Mouse (Mus musculus) testis, postnatal 14 days (tissue): ENCODE results near the gene Plod1.
"Not testable (repeated sequence)": the region's sequence is repeated elsewhere in the genome, so short reads cannot be mapped to it uniquely, and the experiment has no call there.

Experiments used
- DNase-seq: peaks from one replicate; pipeline ENCODE4 v3.0.0; 2021; ENCODE audit warnings: low spot score

Plod1 gene

GRCm38 (mm10) chr4:147895815-147896330 is 40.7 kb downstream of the Plod1 start:
- no peak for DNase-seq

GRCm38 (mm10) chr4:147890341-147890740 is 46.2 kb downstream of the Plod1 start:
- no peak for DNase-seq

- DNase-seq = no peak
These were observed 48.3 kb downstream of the Plod1 start for GRCm38 (mm10) chr4:147888237-147888636.

- no peak for DNase-seq
These were observed 49.3 kb downstream of the Plod1 start for GRCm38 (mm10) chr4:147887277-147887676.

GRCm38 (mm10) chr4:147886158-147886557 is 50.4 kb downstream of the Plod1 start:
- DNase-seq = no peak

DNA sequence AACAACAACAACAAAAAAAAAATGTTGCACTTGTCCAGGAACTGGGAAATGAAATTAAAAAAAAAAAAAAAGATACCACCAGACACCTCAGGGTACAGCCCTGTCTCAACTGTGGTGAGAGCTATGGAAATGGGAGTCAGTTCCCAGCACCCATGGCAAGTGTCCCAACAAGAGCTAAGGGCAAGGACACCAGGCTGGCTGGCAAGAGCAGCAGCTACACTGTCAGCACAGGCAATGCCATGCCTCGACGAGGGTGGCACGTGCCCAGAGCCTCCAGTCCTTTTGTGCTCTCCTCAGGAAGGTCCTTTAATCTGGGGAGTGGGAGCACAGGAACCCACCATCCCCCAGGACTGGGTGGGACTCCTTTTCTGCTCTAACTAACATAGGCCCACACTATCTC is 52.4 kb downstream of the Plod1 start:
- DNase-seq = no peak

GRCm38 (mm10) chr4:147883041-147883440 is 53.5 kb downstream of the Plod1 start:
- DNase-seq = no peak

- no peak for DNase-seq
These were observed 54.8 kb downstream of the Plod1 start for GRCm38 (mm10) chr4:147881792-147882191.

- DNase-seq = no peak
These were observed 56.7 kb downstream of the Plod1 start for GRCm38 (mm10) chr4:147879865-147880264.

GRCm38 (mm10) chr4:147879456-147879855 is 57.1 kb downstream of the Plod1 start:
- no peak for DNase-seq

- no peak for DNase-seq
These were observed 58.0 kb downstream of the Plod1 start for GRCm38 (mm10) chr4:147878537-147878936.

DNA sequence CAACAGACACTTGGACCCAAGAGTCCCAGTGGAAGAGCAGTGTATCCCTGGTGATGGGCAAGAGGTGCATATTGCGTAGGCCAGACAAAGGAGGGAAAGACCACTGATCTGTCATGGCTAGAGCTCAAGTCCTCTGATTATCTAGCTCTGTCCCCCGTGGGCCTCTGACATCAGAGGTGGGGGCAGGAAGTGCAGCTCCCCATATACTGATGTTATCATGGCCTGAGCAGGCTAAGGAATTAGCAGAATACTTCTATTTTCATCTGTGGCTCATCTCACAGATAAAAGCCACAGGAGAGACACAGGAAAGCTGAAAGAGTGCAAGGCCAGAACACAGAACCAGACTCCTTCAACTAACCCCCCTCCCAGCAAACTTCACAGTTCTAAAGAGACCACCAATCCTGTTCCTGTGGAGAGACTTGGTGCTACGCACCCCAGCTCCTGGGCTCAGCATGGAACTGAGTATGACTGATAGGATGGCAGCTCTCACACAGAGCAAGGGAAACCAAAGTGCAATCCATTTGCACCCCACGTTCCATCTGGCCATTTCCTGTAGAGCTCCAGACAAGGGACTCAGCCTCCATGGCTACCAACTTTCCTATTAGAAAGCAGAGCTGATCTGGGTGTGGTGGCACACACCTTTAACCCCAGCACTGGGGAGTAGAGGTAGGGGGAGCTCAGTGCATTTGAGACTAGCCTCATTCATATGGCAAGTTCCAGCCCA is 60.6 kb downstream of the Plod1 start:
- no peak for DNase-seq

DNA sequence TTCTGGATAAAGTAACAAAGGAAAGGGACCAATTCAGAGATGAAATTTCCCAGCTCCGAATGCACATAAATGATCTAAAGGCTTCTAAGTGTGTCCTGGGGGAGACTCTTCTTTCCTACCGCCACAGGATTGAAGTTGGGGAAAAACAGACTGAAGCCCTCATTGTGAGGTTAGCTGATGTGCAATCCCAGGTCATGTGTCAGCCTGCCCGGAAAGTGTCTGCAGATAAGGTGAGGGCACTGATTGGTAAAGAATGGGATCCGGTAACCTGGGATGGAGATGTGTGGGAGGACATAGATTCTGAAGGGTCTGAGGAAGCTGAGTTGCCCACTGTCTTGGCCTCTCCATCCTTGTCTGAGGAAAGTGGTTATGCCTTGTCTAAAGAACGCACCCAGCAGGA is 67.3 kb downstream of the Plod1 start:
- no peak for DNase-seq

DNA sequence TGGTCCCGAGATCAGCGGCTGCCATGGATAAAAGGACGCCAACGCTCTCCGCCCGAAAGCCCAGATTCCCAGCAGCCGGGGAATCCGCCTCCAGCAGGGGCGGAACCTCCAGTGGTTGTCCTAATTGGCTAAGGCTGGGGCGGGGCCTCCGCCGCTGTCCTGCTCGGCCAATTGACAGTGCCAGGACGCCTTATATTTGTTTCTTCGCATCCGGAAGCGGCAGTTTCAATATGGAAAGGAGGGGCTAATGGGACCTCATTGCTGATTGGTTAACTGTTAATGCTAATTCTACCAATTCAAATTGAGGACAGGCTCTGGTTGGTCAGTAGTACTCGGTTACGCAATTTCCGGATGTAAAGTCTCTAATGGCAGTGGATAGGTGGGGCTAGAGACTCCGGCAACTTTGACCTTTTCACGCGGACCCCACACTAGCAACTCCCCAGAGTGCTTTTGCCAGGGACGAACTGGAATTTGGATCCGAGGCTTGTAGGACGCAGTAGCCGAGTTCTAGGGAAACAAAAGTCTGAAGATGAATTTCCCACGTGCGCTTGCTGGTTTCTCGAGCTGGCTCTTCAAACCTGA is 68.0 kb downstream of the Plod1 start, which contains the start of the genes Miip and Fv1:
Gene Miip, minus strand, starts transcription at position 367 of the 582 bp plus-strand sequence.
Gene Fv1, plus strand, starts transcription at position 530 of the 582 bp plus-strand sequence.
- DNase-seq = peak; percentile 94

DNA sequence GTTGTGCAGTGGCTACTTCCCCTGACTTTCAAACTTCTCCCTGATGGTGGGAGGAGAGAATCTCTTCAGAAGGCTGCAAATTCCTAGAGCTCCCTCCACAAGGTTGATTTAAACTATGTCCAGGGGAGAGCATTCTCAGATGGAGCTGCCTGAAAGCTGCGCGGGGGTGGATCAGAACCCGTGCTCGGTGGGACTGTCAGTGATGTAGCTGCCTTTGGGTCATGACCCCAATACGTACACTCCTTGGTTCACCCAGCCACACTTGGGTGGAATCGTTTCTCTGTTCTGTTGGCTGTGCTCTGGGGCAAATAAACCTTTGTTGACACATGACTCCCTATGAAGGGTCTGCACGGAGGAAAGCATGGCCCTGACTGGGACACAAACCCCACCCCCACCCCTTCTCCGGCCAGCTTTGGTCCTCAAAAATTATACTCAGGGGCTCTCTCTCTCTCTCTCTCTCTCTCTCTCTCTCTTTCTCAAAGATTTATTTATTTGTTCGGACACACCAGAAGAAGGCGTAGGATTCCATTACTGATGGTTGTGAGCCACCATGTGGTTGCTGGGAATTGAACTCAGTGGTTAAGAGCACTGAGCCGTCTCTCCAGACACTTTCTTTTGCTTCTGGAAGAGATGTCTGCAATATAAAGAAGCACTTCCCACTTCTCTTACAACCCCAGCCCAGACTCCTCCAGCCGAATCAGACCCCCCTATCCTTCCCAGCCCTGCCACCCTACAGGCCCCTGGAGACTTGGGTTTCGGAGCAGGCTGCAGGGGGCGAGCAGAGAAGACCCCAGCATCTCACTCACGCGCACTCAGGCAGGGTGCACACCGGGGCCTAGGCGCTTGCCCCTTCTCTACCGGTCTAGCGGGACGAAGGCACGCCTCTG is 68.8 kb downstream of the Plod1 start:
- no peak for DNase-seq

GRCm38 (mm10) chr4:147866793-147867192 is 69.8 kb downstream of the Plod1 start:
- DNase-seq = not testable (repeated sequence)

GRCm38 (mm10) chr4:147866056-147866455 is 70.5 kb downstream of the Plod1 start:
- no peak for DNase-seq

DNA sequence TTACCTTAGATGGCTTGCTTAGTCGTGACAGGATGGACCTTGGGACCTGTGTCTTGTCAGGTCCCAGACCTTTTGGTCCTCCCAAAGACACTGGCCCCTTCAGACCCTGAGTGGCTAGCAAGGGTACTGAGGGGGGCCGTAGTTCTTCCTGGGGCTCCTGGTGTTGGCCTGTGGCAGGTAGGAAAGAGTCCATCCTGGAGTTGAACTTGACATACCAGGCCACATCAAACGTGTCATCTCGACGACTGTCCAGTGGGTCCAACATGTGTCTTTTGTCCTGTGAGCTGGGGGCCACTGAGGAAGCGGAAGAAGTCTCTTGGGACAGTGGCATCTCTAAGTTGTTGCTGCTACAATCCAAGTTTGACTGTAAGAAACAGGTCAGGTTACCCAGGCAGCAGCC is 70.9 kb downstream of the Plod1 start:
- DNase-seq = no peak

DNA sequence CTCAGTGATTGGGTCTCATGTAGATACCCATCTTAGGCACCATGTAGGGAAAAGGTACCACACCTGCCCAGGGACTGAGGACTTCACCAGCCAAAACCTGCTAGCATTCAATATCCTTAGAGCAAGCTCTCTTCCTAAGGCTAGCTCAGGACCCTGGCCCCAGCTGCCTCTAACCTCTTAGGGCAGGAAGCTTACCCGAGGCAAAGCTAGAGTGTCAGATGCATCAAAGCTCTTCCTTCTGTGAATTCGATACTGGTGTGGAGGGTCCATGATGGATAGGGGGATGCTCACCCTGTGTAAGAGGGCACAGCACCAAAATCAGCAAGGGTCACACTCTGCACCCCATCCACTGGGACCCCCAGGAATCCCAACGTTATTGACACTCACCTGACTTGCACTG is 74.5 kb downstream of the Plod1 start:
- no peak for DNase-seq
